Mouse (Mus musculus) lung, adult 10 weeks (tissue): ENCODE measurements around the gene Rpl37a. TPM values are rescaled to one million over a fixed set of nuclear protein-coding genes. Genes with fewer than 3 reads are reported as not detected.

ENCODE experiments used
- polyA plus RNA-seq: library from polyadenylated mRNA; stranded (reverse); fragments of 350-450 nt; fragmentation: Illumina TruSeq; extraction: RNeasy Lipid Tissue Mini Kit (QIAGEN cat#74804); gene quantifications from one replicate; pipeline ENCODE4 v1.2.3, GENCODE M21; 2014; ENCODE audit warnings: low read depth, low replicate concordance; ENCODE audit not compliant: insufficient read depth

Rpl37a gene
- 2,122 TPM for polyA plus RNA-seq

DNA sequence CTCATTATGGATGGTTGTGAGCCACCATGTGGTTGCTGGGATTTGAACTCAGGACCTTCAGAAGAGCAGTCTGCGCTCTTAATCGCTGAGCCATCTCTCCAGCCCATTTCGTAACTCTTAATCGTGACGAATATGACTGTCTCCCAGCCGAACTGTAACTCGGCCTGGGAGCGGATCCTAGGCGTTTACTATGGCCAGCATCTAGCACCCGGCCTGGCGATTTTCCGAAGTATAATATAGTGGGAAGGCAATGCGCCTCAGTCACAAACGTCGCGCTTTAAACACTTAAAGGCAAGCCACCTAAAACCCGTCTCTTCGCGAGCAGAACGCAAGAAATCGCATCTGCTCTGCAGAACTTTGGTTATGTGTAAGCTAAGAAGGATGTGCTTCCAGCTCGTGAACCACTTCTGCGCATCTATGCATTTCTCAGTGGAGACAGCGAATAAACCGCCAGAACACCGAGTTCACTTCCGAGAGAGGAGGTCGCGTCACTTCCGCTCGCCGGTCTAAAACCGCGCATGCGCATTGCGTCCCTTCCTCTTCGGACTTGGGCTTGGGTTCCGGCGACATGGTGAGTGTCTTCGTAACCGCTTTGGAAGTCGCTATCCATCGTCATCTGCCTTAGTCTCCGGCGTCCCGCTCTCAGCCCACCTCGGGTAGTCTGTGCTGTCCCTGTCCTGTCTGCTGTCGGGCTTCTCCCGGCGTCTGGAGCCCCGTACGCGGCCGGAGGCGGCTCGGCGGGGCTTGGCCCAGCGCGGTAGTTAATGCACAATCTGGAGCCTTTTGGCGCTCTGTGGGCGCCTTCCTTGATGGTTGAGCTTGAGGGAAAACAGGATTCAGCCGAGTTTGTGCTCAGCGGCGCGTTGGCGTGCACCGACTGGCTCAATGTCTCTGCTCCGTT lies at the start of gene Rpl37a:
Gene Rpl37a, plus strand, starts transcription at position 538 of the 901 bp plus-strand sequence.

DNA sequence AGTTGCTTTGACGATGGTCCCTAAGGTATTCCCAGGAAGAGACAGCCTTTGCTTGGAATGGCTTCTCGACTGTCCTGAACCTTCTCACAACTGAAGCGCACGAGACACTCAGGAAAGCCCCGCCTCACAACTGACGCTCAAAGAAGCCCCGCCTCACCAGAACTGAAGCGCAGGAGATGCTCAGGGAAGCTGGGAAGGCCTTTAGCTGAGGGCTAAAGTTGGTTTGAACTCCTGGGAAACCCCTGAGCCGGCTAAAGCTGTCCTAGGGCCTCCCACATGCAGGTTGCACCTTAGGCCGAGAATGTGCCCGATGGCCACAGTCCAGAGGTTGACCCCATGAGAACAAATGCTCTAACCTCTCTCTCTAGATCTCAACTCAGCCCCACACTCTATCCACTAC lies 10.6 kb upstream of the Rpl37a start, which contains the start of gene Ankar:
Gene Ankar, minus strand, starts transcription at position 101 of the 400 bp plus-strand sequence.

Other genes with a start within 250 kb of the Rpl37a start
- gene March4, start 174.4 kb upstream of the Rpl37a start, polyA plus RNA-seq, result 1.0 TPM
- gene Smarcal1, start 128.0 kb upstream of the Rpl37a start, polyA plus RNA-seq, result 10.4 TPM
- not detected for gene Ankar, start 10.7 kb upstream of the Rpl37a start, polyA plus RNA-seq
- 213 TPM for gene Igfbp2, start 113.2 kb downstream of the Rpl37a start, polyA plus RNA-seq
- gene Igfbp5, start 163.6 kb downstream of the Rpl37a start, polyA plus RNA-seq, result 47.9 TPM